In the genomic region with DNA sequence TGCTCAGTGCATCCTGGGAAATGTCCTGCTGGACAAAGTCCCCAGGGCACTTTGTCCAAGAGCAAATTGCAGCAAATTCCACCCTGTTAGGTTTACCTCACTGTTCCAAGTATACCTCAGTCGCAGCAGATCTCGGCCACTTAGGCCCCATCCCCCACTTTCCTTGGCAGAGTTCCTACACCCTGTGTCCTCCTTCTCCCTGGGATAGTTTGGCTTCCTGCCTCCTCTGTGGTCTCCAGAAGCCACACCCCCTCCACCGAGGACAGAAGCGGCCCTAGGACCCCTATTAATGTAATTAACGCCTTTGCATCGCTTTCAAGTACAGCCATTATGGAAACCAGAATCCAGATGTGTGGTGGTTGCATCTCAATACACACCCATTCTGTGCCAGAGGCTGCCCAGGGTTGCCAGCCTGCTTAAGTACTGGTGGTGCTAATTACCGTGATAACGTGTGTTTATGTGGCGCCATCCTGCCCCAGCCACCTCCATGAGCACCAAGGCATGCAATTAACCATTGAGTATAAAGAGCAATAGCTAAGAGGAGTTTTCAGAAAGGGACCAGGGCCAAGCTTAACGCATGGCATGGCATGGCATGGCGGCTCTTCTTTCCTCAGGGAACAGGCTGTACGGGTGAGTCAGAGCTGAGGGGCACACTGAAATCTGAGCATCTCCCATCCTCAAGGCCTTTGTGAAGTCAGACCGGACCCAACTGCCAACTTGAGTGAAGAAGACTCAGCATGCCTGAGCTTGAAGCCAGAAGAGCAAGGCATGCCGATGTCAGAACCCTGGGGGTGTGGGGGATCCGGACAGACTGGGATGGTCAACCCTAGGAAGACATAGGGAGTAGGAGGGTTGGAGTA, we compare ENCODE assay signal across 9 mouse cellular contexts.
DNase-seq lines count a peak whose midpoint lies in the region; ATAC-seq lines count a peak whose summit lies in the region.
"Had no signal": no experiment of that assay in that cellular context is flagged by ENCODE, and none has a peak within 500 bp of the region (broad histone marks: within the 10 kb centered on the region; RNA-seq: fewer than 3 reads in every experiment).

No protein-coding gene starts in this region.

- intact Hi-C loops in heart, postnatal 25 days (cut with DNase I) = no loop called here

- no peak overlapping the region for H3K4me3 ChIP-seq in heart, embryonic 15.5 days

- 59% methylated on average over 15 of the region's 15 CpGs for WGBS in heart, embryonic 15.5 days

- no peak overlapping the region for H3K9ac ChIP-seq in heart, embryonic 15.5 days

- H3K27ac ChIP-seq in heart, embryonic 15.5 days = 0 out of 2 replicates have a peak overlapping the region, but pooled peaks have one; percentile 65

- no peaks in the 10 kb centered on the region for H3K9me3 ChIP-seq in heart, embryonic 15.5 days (replicated peaks)

- ATAC-seq in heart, embryonic 15.5 days (replicated peaks; ENCODE audit: insufficient number of reproducible peaks, insufficient read depth, low FRiP score, low read depth) = 0 out of 2 replicates have a peak, but pooled peaks have one; percentile 43

- H3K4me1 ChIP-seq in heart, embryonic 15.5 days (replicated peaks) = peaks cover 25% of the 10 kb centered on the region

- no peak for DNase-seq in heart, postnatal 25 days (ENCODE audit: low spot score)
- peak; percentile 42 to 51 for DNase-seq in right cerebral cortex, postnatal 10 days (ENCODE audit: low spot score in 2 of 2)
- no peak for DNase-seq in right cerebral cortex, adult 2 months (ENCODE audit: low spot score in 2 of 2)
- DNase-seq in kidney, postnatal 25 days = peak; percentile 80 to 86
- DNase-seq in yolk sac, embryonic 10.5 days (ENCODE audit: low spot score) = peak; percentile 59
- DNase-seq in Muller cell, postnatal 12 days (ENCODE audit: inconsistent ontology term) = no peak
- no peak for DNase-seq in gastrocnemius, adult 18-20 months (ENCODE audit: low spot score)
- DNase-seq: thymus, postnatal 25 days had no signal

- H3K4me2 ChIP-seq in heart, embryonic 15.5 days = no peak overlapping the region

- H3K27me3 ChIP-seq in heart, embryonic 15.5 days = no peaks in the 10 kb centered on the region

- no peaks in the 10 kb centered on the region for H3K36me3 ChIP-seq in heart, embryonic 15.5 days

Comparison
In these comparisons a context has a peak if more than half of its experiments do, and no peak if none do; other contexts are left out.
1. DNase-seq: peak in right cerebral cortex, postnatal 10 days (2 of 2), kidney, postnatal 25 days (2 of 2) and yolk sac, embryonic 10.5 days (single experiment); none in heart, postnatal 25 days (single experiment), right cerebral cortex, adult 2 months (0 of 2), Muller cell, postnatal 12 days (single experiment) and gastrocnemius, adult 18-20 months (single experiment).